Mouse (Mus musculus) heart, adult 2 months (tissue): Measurements from ENCODE around the gene Gm20388. TPM values are rescaled to one million over a fixed set of nuclear protein-coding genes. Genes with fewer than 3 reads are reported as not detected.

Experiments
- DNase-seq, 2 experiments: peaks; one replicate each; pipeline ENCODE4 v3.0.0; 2021
- H3K27ac ChIP-seq: fragments of 200-600 bp; 2 replicates; pipeline ENCODE4 v1.8.1; 2022
- H3K27me3 ChIP-seq: fragments of 200-500 bp; 2 replicates; pipeline ENCODE4 v1.6.1; 2012; ENCODE audit warnings: mild to moderate bottlenecking, low read length, inconsistent platforms, mixed read lengths; ENCODE audit not compliant: control insufficient read depth, insufficient read depth
- H3K36me3 ChIP-seq: fragments of 200-500 bp; 2 replicates; pipeline ENCODE4 v1.6.1; 2012; ENCODE audit warnings: low read length, inconsistent platforms; ENCODE audit not compliant: control insufficient read depth, insufficient read depth
- H3K4me1 ChIP-seq: fragments of 200-500 bp; 2 replicates; pipeline ENCODE4 v1.6.1; 2011; ENCODE audit warnings: low read length; ENCODE audit not compliant: control insufficient read depth, insufficient read depth
- H3K4me3 ChIP-seq: fragments of 200-600 bp; 2 replicates; pipeline ENCODE4 v1.8.1; 2022
- H3K79me2 ChIP-seq: fragments of 200-500 bp; replicated peaks from 2 replicates; pipeline ENCODE4 v1.6.1; 2012; ENCODE audit warnings: mild to moderate bottlenecking, inconsistent platforms, low read length, moderate library complexity, mixed read lengths; ENCODE audit not compliant: control insufficient read depth, insufficient read depth
- H3K9ac ChIP-seq: fragments of 200-500 bp; 2 replicates; pipeline ENCODE4 v1.6.1; 2012; ENCODE audit warnings: low read depth, mild to moderate bottlenecking, control low read depth, inconsistent platforms, low read length, mixed read lengths
- CTCF ChIP-seq: fragments of 200-600 bp; IDR thresholded peaks from 2 replicates; pipeline ENCODE4 v1.8.1; 2022; ENCODE audit warnings: antibody characterized with exemption, mild to moderate bottlenecking, moderate library complexity
- EP300 ChIP-seq: fragments of 200-500 bp; IDR thresholded peaks from 2 replicates; pipeline ENCODE4 v1.6.1; 2011; ENCODE audit warnings: low read depth, low read length, control low read depth; ENCODE audit not compliant: insufficient read depth
- POLR2A ChIP-seq: fragments of 200-500 bp; IDR thresholded peaks from 2 replicates; pipeline ENCODE4 v1.6.1; 2011; ENCODE audit warnings: mild to moderate bottlenecking, low read depth, low read length, control low read depth; ENCODE audit not compliant: insufficient read depth
- WGBS: fragments of 180-500 bp; shearing (Covaris S2); methylation state at CpG from one replicate; pipeline ENCODE4 v1.1.7; 2018; 5-methylcytosine and 5-hydroxymethylcytosine counted together
- intact Hi-C: fragments of 180-260 bp; cut with DNase I; formaldehyde crosslinking; loops from one replicate; pipeline ENCODE4 v1.15.1; 2025
- polyA plus RNA-seq: library from polyadenylated mRNA; depleted of rRNA; stranded (reverse); fragments of >200 nt; gene quantifications from 2 replicates; pipeline ENCODE4 v1.2.3, GENCODE M21; 2012
- total RNA-seq, 2 experiments: library from RNA; stranded (reverse); gene quantifications; 2 replicates each; pipeline ENCODE4 v1.2.3; 2021

Gene Gm20388
- total and polyA plus RNA-seq, 3 experiments = 1.8 to 32.3 TPM; not detected in 1

GRCm38 (mm10) chr8:124113108-124113507 lies 4202.5 kb downstream of the Gm20388 start:
- Histone ChIP-seq H3K79me2 (no peaks in the 10 kb centered on the region), H3K4me3 (no peak overlapping the region), H3K4me1 (0 out of 2 replicates have a peak, but pooled peaks cover 2% of the 10 kb centered on the region), H3K27me3 (no peaks in the 10 kb centered on the region), H3K9ac (no peak overlapping the region), H3K36me3 (no peaks in the 10 kb centered on the region), H3K27ac (no peak overlapping the region)
- TF ChIP-seq CTCF = no peak
- no peak for TF ChIP-seq EP300
- intact Hi-C loops = no loop called here
- WGBS = 75% methylated on average over 10 of the region's 10 CpGs
- no peak for DNase-seq

- Histone ChIP-seq H3K27ac (no peak overlapping the region), H3K36me3 (no peaks in the 10 kb centered on the region), H3K4me1 (no peaks in the 10 kb centered on the region), H3K79me2 (no peaks in the 10 kb centered on the region), H3K27me3 (no peaks in the 10 kb centered on the region), H3K9ac (no peak overlapping the region), H3K4me3 (no peak overlapping the region)
- WGBS = 94% methylated on average over 20 of the region's 20 CpGs
- TF ChIP-seq CTCF (no peak), POLR2A (no peak), EP300 (no peak)
- no peak for DNase-seq
- intact Hi-C loops = no loop called here
Measured at GRCm38 (mm10) chr8:124125241-124125640, 4214.6 kb downstream of the Gm20388 start.

GRCm38 (mm10) chr8:124137261-124137660 lies 4226.6 kb downstream of the Gm20388 start:
- no peaks in the 10 kb centered on the region for H3K36me3 ChIP-seq
- TF ChIP-seq CTCF (no peak), EP300 (no peak), POLR2A (no peak)
- no peak overlapping the region for H3K9ac ChIP-seq
- no peak overlapping the region for H3K27ac ChIP-seq
- no peak overlapping the region for H3K4me3 ChIP-seq
- DNase-seq = no peak
- 76% methylated on average over 5 of the region's 5 CpGs for WGBS
- H3K79me2 ChIP-seq = no peaks in the 10 kb centered on the region
- no peaks in the 10 kb centered on the region for H3K27me3 ChIP-seq
- H3K4me1 ChIP-seq = no peaks in the 10 kb centered on the region
- intact Hi-C loops = no loop called here

GRCm38 (mm10) chr8:124140211-124140790 lies 4229.7 kb downstream of the Gm20388 start:
- intact Hi-C loops = no loop called here
- Histone ChIP-seq H3K79me2 (no peaks in the 10 kb centered on the region), H3K4me1 (no peaks in the 10 kb centered on the region), H3K27me3 (no peaks in the 10 kb centered on the region), H3K36me3 (no peaks in the 10 kb centered on the region), H3K27ac (no peak overlapping the region), H3K4me3 (no peak overlapping the region), H3K9ac (no peak overlapping the region)
- 71% methylated on average over 11 of the region's 11 CpGs for WGBS
- no peak for DNase-seq
- TF ChIP-seq CTCF (no peak), POLR2A (no peak), EP300 (no peak)

GRCm38 (mm10) chr8:124140868-124141431 lies 4230.3 kb downstream of the Gm20388 start:
- Histone ChIP-seq H3K27me3 (no peaks in the 10 kb centered on the region), H3K79me2 (no peaks in the 10 kb centered on the region), H3K36me3 (no peaks in the 10 kb centered on the region), H3K4me1 (no peaks in the 10 kb centered on the region), H3K27ac (no peak overlapping the region), H3K9ac (no peak overlapping the region), H3K4me3 (no peak overlapping the region)
- no peak for DNase-seq
- TF ChIP-seq EP300 = no peak
- TF ChIP-seq POLR2A = no peak
- TF ChIP-seq CTCF = no peak
- 76% methylated on average over 20 of the region's 20 CpGs for WGBS
- intact Hi-C loops = no loop called here

GRCm38 (mm10) chr8:124141681-124142391 lies 4231.2 kb downstream of the Gm20388 start:
- TF ChIP-seq CTCF = no peak
- no peak for TF ChIP-seq EP300
- no peak for TF ChIP-seq POLR2A
- Histone ChIP-seq H3K79me2 (no peaks in the 10 kb centered on the region), H3K27ac (no peak overlapping the region), H3K4me1 (no peaks in the 10 kb centered on the region), H3K36me3 (no peaks in the 10 kb centered on the region), H3K27me3 (no peaks in the 10 kb centered on the region), H3K4me3 (no peak overlapping the region), H3K9ac (no peak overlapping the region)
- WGBS = 31% methylated on average over 9 of the region's 9 CpGs
- DNase-seq = no peak
- intact Hi-C loops = no loop called here
